Mouse (Mus musculus): ENCODE data around the gene H2-Eb1. TPM values are rescaled to one million over a fixed set of nuclear protein-coding genes. Genes with fewer than 3 reads are reported as not detected.

Gene H2-Eb1
- polyA plus RNA-seq, 1 experiment = 174 TPM

DNA sequence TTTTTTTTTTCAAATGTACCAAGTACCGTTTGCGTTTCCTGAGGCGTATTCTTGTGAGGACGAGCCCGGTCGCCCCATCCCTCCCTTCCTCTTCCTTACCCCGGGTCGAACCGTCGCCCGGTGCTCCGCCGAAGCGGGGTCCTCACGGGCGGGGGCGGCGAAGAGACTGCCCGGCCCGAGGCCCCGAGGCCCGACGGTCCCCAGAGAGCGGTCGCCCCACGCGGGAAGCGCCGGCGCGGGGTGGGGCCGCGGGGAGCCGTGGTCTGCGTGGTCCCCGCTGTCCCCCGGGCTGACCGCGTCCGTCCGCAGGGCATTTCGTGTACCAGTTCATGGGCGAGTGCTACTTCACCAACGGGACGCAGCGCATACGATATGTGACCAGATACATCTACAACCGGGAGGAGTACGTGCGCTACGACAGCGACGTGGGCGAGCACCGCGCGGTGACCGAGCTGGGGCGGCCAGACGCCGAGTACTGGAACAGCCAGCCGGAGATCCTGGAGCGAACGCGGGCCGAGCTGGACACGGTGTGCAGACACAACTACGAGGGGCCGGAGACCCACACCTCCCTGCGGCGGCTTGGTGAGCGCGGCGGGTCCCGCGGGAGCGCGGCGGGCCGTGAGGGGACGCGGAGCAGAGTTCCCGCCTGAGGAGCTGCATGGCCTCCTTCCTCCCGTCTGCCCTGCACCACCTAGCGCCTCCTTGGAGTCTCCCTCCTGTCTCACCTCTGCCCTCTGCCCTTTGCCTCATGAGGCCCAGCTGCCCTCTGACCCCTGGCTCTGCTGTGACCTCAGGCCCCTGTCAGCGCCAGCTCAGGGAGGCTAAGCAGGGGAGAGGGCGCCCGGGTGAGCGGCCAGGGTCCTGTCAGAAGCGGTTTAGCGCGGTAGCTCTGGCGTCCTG, 41.0 kb upstream of the H2-Eb1 start:
- Histone ChIP-seq H3K4me3 (ENCODE audit: insufficient read depth, low read depth, low read length) (peak overlapping the region; percentile 51), H3K27me3 (replicated peaks; ENCODE audit: control insufficient read depth, insufficient read depth, low read length) (0 out of 2 replicates have a peak, but pooled peaks cover 2% of the 10 kb centered on the region), H3K27ac (ENCODE audit: insufficient read depth, low read depth, low read length) (no peak overlapping the region), H3K4me1 (ENCODE audit: control insufficient read depth, insufficient read depth, low read length) (no peaks in the 10 kb centered on the region), H3K36me3 (ENCODE audit: control insufficient read depth, insufficient read depth, low read length) (no peaks in the 10 kb centered on the region)
- TF ChIP-seq POLR2A (IDR thresholded peaks at IDR 0.05; ENCODE audit: low read depth, low read length) (no peak), CTCF (conservative IDR thresholded peaks at IDR 0.05; ENCODE audit: insufficient read depth, insufficient read length, low read depth, low read length) (no peak)
- 3% methylated on average over 93 of the region's 93 CpGs for WGBS
- DNase-seq = peak; percentile 10

DNA sequence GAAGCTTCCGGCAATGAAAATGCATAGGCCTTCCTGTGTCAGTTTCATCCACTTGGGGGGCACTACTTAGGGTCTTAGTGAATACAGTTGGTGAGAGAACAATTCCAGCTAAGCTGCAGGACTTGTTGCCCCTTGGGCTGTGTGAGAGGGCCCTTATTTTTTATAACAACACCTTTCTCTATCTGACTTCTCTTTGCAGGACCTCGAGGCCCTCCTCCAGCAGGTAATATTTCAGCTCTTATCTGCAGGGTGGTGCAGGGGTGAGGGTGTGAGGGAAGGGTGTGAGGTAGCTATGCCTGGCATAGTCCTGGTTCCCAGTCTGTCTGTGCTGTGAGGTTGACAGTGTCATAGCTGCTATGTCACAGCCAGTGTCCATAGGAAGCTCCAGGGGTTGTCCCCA, 37.4 kb upstream of the H2-Eb1 start:
- 81% methylated on average over 2 of the region's 2 CpGs for WGBS
- no peak overlapping the region for H3K4me3 ChIP-seq (ENCODE audit: insufficient read depth, low read depth, low read length)
- H3K27ac ChIP-seq (ENCODE audit: insufficient read depth, low read depth, low read length) = no peak overlapping the region
- no peaks in the 10 kb centered on the region for H3K4me1 ChIP-seq (ENCODE audit: control insufficient read depth, insufficient read depth, low read length)
- TF ChIP-seq CTCF (conservative IDR thresholded peaks at IDR 0.05; ENCODE audit: insufficient read depth, insufficient read length, low read depth, low read length) (no peak), POLR2A (IDR thresholded peaks at IDR 0.05; ENCODE audit: low read depth, low read length) (no peak)
- H3K36me3 ChIP-seq (ENCODE audit: control insufficient read depth, insufficient read depth, low read length) = no peaks in the 10 kb centered on the region
- 0 out of 2 replicates have a peak, but pooled peaks cover 2% of the 10 kb centered on the region for H3K27me3 ChIP-seq (replicated peaks; ENCODE audit: control insufficient read depth, insufficient read depth, low read length)
- DNase-seq = no peak

- H3K4me1 ChIP-seq (ENCODE audit: control insufficient read depth, insufficient read depth, low read length) = no peaks in the 10 kb centered on the region
- no peak overlapping the region for H3K4me3 ChIP-seq (ENCODE audit: insufficient read depth, low read depth, low read length)
- no peaks in the 10 kb centered on the region for H3K36me3 ChIP-seq (ENCODE audit: control insufficient read depth, insufficient read depth, low read length)
- no peak overlapping the region for H3K27ac ChIP-seq (ENCODE audit: insufficient read depth, low read depth, low read length)
- 0 out of 2 replicates have a peak, but pooled peaks cover 2% of the 10 kb centered on the region for H3K27me3 ChIP-seq (replicated peaks; ENCODE audit: control insufficient read depth, insufficient read depth, low read length)
- DNase-seq = no peak
- 86% methylated on average over 2 of the region's 2 CpGs for WGBS
- TF ChIP-seq CTCF (conservative IDR thresholded peaks at IDR 0.05; ENCODE audit: insufficient read depth, insufficient read length, low read depth, low read length) = no peak
Measured at GRCm38 (mm10) chr17:34268748-34269147, 36.9 kb upstream of the H2-Eb1 start.

GRCm38 (mm10) chr17:34269817-34270216, 35.9 kb upstream of the H2-Eb1 start:
- no peak for DNase-seq
- no peak overlapping the region for H3K27ac ChIP-seq (ENCODE audit: insufficient read depth, low read depth, low read length)
- H3K27me3 ChIP-seq (replicated peaks; ENCODE audit: control insufficient read depth, insufficient read depth, low read length) = no peaks in the 10 kb centered on the region
- H3K4me3 ChIP-seq (ENCODE audit: insufficient read depth, low read depth, low read length) = no peak overlapping the region
- H3K4me1 ChIP-seq (ENCODE audit: control insufficient read depth, insufficient read depth, low read length) = no peaks in the 10 kb centered on the region
- no peaks in the 10 kb centered on the region for H3K36me3 ChIP-seq (ENCODE audit: control insufficient read depth, insufficient read depth, low read length)
- TF ChIP-seq POLR2A (IDR thresholded peaks at IDR 0.05; ENCODE audit: low read depth, low read length) (no peak), CTCF (conservative IDR thresholded peaks at IDR 0.05; ENCODE audit: insufficient read depth, insufficient read length, low read depth, low read length) (no peak)
- WGBS = 73% methylated on average over 4 of the region's 4 CpGs

DNA sequence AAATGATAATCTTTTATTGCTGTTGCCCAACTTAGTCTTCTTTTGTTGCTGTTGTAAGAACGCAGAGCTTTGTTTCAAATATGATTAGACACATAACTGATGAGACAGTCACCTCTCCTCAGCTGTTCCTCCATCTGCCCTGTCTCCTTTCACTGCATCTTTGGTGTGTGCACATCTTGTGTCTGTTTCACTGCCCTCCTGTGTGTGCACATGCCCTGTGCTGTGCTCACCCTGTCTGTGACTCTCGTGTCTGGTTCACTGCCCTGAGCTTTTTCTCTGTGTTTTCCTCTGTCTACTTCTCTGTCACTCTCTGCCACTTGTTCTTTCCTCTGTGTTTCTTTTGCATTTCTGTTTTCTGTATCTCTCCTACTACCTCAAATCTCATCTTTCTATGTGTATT, 35.4 kb upstream of the H2-Eb1 start:
- no peak overlapping the region for H3K4me3 ChIP-seq (ENCODE audit: insufficient read depth, low read depth, low read length)
- H3K4me1 ChIP-seq (ENCODE audit: control insufficient read depth, insufficient read depth, low read length) = no peaks in the 10 kb centered on the region
- H3K36me3 ChIP-seq (ENCODE audit: control insufficient read depth, insufficient read depth, low read length) = no peaks in the 10 kb centered on the region
- no peaks in the 10 kb centered on the region for H3K27me3 ChIP-seq (replicated peaks; ENCODE audit: control insufficient read depth, insufficient read depth, low read length)
- TF ChIP-seq CTCF (conservative IDR thresholded peaks at IDR 0.05; ENCODE audit: insufficient read depth, insufficient read length, low read depth, low read length) = no peak
- no peak for TF ChIP-seq POLR2A (IDR thresholded peaks at IDR 0.05; ENCODE audit: low read depth, low read length)
- WGBS = 81% methylated on average over 2 of the region's 2 CpGs
- no peak for DNase-seq
- H3K27ac ChIP-seq (ENCODE audit: insufficient read depth, low read depth, low read length) = no peak overlapping the region

DNA sequence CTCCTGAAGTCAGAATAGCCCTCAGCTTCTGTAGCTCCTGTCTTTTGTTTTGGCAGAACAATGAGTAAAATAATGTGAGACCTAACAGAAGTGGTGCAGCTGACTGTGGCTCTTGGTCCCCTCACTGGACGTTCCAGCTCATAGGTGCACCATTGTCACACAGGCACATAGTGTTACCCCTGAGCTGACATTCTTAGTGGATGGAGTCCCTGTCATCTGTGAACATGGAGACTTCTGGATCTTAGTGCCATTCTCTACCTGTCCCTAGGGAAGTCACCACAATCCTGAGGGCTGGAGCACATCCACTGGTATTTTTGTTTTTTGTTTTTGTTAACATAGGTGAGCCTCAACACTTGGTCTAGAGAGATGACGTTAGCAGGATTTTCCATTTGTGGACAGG, 34.7 kb upstream of the H2-Eb1 start:
- 79% methylated on average over 2 of the region's 2 CpGs for WGBS
- Histone ChIP-seq H3K27me3 (replicated peaks; ENCODE audit: control insufficient read depth, insufficient read depth, low read length) (no peaks in the 10 kb centered on the region), H3K4me3 (ENCODE audit: insufficient read depth, low read depth, low read length) (no peak overlapping the region), H3K27ac (ENCODE audit: insufficient read depth, low read depth, low read length) (no peak overlapping the region), H3K4me1 (ENCODE audit: control insufficient read depth, insufficient read depth, low read length) (no peaks in the 10 kb centered on the region), H3K36me3 (ENCODE audit: control insufficient read depth, insufficient read depth, low read length) (no peaks in the 10 kb centered on the region)
- no peak for DNase-seq
- TF ChIP-seq CTCF (conservative IDR thresholded peaks at IDR 0.05; ENCODE audit: insufficient read depth, insufficient read length, low read depth, low read length) (no peak), POLR2A (IDR thresholded peaks at IDR 0.05; ENCODE audit: low read depth, low read length) (no peak)

DNA sequence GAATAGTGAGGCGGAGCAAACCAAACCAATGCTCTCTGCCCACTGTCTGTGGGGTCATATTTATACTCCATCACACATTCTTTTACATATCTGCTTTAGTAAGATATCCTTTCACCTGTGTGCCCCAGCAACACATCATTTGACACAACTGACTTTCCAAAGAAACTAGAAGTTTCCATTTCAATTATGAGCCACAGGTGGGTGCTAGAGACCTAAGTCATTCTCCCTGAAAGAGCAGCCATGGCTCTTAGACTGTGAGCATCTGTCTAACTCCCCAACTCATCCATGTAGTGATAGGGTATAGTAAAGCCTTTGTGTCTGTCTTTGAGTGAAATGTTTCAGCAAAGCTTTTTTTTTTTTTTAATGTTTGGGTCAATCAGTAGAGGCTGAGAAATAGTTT, 33.6 kb upstream of the H2-Eb1 start:
- WGBS = 91% methylated on average over 1 of the region's 1 CpGs
- H3K4me3 ChIP-seq (ENCODE audit: insufficient read depth, low read depth, low read length) = no peak overlapping the region
- DNase-seq = no peak
- no peaks in the 10 kb centered on the region for H3K4me1 ChIP-seq (ENCODE audit: control insufficient read depth, insufficient read depth, low read length)
- H3K27ac ChIP-seq (ENCODE audit: insufficient read depth, low read depth, low read length) = no peak overlapping the region
- TF ChIP-seq CTCF (conservative IDR thresholded peaks at IDR 0.05; ENCODE audit: insufficient read depth, insufficient read length, low read depth, low read length) (no peak), POLR2A (IDR thresholded peaks at IDR 0.05; ENCODE audit: low read depth, low read length) (no peak)
- H3K27me3 ChIP-seq (replicated peaks; ENCODE audit: control insufficient read depth, insufficient read depth, low read length) = no peaks in the 10 kb centered on the region
- no peaks in the 10 kb centered on the region for H3K36me3 ChIP-seq (ENCODE audit: control insufficient read depth, insufficient read depth, low read length)

All from kidney, adult 2 months (tissue).